Mouse (Mus musculus) cerebellum, postnatal 25 days (tissue): ENCODE measurements around the gene Zbtb20.

Experiments used
- DNase-seq, 2 experiments: peaks; one replicate each; pipeline ENCODE4 v3.0.0; 2021; ENCODE audit warnings: mixed read lengths in 2 of 2

Gene Zbtb20

GRCm38 (mm10) chr16:43080923-43081702, 205.4 kb downstream of the Zbtb20 start:
- DNase-seq: peak; percentile 42 to 54

- DNase-seq: peak in 1 of 2 experiments; percentile 11
Measured at GRCm38 (mm10) chr16:43081995-43082394, 206.3 kb downstream of the Zbtb20 start.

DNA sequence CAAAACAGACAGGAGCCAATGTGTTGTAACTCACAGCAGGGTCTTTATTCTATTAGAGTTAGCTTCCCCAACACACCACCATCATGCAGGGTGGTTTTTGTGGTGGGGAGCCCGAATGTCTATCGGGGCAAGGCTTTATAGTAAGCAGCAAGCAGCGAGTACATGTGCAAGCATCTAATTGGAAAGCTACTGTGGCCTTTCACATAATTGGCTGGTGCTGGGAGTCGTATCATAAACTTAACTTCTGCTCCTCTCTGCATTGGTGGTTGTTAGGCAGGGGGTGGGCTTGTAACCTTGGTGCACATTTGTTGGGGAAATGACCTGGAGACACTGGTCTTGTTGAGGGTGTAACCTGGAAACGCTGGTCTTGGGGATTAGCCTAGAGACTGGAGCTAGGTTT, 207.1 kb downstream of the Zbtb20 start:
- DNase-seq: no peak

DNA sequence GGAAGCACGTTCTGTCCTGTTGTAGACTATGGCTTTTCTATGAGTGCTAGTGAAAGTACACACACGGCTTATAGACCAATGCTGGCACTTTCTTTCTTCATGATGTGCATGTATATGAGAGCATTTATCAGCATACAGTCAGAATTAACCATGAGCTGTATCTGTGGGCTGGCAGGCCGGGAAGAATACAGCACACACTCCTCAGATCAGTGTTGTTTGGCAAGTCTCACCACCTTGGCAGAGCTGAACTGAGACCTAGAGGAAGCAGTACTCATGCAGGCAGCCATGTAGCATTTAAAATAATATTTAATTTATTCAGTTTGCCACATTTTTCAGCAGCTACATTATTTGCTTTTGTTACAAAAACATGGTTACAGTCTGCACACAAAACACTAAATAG, 214.5 kb downstream of the Zbtb20 start:
- peak; percentile 41 to 67 for DNase-seq

DNA sequence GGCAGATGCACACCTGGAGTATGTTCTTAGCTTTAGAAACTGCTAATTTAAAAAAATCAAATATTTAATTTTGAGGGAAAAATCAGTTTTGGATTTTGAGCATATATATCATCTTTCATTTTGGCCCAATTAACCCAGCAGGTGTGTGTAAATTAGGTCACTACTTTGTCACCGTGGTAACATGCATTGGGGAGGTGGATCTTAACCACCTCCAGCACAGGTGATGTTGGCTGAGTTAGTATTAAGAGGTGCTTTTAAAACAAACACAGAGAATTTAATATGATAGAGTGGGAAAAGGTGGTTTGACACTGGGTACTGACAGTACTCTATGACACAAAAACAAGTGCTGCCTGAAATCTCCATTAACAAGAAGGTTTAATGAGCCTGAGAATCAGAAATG, 218.5 kb downstream of the Zbtb20 start:
- DNase-seq: no peak

DNA sequence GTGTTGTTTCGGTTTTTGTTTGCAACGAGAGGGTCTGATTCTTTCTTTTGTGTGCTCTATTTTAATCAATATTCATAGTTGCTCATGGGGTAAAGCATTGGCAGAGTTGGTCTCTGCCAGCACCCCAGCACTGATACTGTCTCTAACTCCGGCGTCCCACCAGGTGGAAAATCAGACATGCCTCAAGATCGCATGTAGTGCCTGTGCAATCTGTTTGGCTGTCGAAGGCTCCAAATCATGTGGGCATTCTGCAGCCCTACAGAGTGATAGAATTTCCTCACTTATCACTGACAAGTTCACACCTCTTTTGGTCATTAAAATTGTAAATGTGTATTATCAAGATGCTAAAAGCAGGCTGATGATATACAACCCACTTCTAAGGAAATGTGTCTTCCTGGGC, 219.1 kb downstream of the Zbtb20 start:
- DNase-seq: peak; percentile 42 to 45

GRCm38 (mm10) chr16:43096040-43096439, 220.4 kb downstream of the Zbtb20 start:
- DNase-seq: no peak

DNA sequence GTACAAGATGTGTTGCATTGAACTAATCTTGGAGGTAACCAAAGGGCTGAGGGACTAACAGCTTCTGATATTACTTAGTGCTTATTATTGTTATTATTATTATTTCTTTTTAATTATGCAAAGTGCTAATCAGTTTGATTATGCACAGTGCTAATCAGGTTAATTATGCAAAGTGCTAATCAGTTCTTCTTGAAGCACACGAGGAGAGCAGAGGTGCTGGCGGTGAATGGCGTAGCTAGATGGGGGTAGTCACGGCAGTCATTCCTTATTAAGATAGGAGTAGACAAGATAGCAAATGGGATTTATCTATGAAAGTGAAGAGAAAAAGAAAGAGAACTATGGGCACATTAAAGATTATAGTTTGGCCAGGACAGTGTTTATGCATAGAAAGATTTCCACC, 222.5 kb downstream of the Zbtb20 start:
- no peak for DNase-seq

DNA sequence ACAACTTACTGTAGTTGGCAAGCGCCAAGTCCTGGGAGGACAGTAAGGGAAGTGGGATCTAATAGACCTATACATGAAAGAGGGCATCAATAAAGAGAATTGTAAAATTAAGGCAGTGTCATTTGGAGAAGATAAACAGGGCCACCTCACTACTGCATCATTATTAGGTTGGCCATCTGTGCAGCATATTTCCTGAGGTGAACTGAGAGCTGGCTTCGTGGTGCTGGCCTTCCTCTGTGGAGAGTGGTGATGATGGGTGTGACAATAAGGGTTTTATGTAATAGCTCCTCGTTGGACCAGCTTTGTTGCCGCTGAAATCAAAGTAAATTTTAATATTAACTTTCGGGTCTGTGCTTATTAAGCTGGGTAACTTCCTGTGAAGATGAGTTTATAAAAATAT, 223.0 kb downstream of the Zbtb20 start:
- DNase-seq: peak in 1 of 2 experiments; percentile 24

GRCm38 (mm10) chr16:43111288-43111687, 235.6 kb downstream of the Zbtb20 start:
- DNase-seq: peak in 1 of 2 experiments; percentile 29

DNA sequence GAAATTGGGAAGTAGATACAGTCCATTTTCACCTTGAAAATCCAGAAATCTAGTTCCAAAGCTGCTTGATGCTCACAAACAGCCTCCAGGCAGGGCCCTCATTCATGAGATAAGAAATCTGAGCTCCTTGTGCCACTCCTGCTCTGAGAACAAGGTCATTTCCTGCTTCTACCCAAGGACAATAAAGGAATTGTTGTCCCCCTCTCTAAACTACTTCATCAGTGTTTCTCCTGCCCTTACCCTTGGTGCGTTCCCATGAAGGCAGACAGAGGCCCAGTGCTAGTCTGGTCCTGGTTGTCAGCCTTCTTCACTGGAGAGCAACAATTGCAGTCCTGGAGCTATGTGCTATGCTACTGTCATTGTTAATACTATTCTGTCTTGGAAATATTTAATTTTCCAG, 238.3 kb downstream of the Zbtb20 start:
- DNase-seq: no peak

GRCm38 (mm10) chr16:43129966-43130365, 254.3 kb downstream of the Zbtb20 start:
- peak; percentile 70 for DNase-seq

DNA sequence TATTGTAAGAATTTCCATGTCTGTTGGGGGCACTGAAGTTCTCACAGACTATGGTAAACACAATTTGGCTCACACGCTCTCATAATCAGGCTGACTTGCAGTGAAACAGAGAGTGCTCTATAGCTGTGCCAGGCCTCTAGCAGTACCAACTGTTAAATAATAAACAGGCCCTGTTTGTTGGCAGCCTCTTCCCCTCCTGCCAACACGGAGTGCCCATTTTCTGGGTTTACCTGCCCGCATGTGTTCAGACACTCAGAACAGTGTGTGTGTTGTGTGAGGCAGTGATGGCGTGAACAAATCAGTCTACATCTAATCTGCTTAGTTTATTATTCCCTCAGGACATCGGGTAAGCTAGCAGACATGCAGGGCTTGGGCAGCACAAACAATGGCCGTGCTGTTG, 254.9 kb downstream of the Zbtb20 start:
- DNase-seq: peak; percentile 80 to 82

- DNase-seq: no peak
Measured at GRCm38 (mm10) chr16:43131077-43131476, 255.4 kb downstream of the Zbtb20 start.

DNA sequence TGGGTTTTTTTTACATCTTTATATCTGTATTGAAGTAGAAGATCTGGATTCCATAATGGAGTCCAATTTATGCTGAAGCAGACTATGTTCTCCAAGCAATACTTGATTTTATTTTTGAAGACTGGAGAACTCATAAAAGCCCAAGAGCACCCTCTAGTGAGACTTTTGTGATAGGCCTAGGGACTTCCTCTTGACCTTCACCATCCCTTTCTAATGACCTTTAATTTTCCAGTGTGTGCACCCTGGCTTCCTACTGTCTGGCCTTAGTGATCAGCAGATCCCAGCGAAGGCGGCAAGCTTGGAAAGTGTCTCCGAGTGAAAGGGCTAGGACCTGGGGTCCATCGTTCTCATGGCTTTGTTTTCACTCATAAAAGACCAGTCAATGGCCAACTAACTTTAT, 292.8 kb downstream of the Zbtb20 start:
- peak in 1 of 2 experiments; percentile 17 for DNase-seq

DNA sequence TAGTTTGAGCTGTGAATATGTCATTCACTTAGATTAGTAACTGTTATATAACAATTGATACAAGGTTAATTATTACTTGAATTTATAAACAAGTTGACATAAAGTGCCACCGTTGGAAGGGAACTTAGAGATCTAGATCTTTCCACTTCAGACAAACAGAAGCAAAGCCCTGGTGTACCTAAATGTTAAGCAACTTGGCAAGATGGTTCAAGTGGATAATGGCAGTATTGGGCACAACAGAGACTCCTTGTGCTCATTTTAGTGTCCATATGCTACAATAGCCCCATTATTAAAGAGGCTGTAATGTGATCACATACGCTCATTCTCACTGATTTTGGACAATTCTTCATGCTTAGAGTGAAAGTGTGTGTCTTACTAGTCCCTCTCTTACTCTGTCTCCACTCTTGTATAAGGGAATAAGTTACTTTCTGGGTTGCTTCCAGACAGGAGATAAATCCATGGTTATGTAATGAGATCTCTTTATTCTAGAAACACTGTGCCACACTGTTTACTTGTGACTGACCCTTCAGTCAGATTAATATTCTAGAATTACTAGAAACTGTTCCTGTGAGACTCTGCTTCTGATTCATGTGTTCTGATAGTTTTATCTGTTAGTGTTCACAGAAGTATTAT, 293.7 kb downstream of the Zbtb20 start:
- DNase-seq: no peak

DNA sequence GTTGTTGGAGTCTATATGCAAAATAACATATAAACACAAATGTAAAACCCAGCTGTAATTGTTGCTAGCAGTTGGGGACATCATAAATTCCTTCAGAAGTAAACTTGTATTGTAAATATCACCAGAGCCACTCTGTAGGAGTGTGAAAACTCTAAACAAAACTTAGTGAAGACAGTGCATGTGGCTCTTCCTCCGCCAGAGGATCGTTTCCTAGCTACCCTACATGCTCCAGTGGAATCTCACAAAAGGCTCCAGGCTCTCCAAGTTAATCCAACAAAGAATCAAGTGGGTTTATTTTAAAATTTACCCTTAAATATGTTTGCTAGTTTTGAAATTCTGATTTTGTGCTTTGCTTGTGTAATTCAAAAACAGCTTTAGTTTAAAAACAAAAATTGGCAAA, 296.5 kb downstream of the Zbtb20 start:
- no peak for DNase-seq

GRCm38 (mm10) chr16:43172912-43173311, 297.2 kb downstream of the Zbtb20 start:
- DNase-seq: peak; percentile 73 to 83

DNA sequence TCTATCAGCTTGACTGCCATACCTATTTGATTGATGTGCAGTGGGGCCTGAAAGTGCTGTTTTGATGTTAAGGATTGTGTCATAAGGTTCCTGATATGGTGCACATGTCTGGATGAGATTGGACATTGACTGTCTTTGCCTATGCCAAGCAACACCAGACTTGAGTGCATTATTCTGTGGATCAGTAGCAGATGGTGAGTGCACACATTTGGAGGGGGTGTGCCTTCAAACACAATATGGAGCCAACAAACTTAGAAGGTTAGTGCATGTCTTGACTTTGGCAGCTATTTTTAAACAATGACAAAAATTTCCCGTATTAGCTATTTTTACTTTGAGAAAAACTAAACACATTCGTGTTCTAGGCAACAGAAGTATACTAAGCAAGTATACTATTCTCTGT, 299.1 kb downstream of the Zbtb20 start:
- peak in 1 of 2 experiments; percentile 19 for DNase-seq

DNA sequence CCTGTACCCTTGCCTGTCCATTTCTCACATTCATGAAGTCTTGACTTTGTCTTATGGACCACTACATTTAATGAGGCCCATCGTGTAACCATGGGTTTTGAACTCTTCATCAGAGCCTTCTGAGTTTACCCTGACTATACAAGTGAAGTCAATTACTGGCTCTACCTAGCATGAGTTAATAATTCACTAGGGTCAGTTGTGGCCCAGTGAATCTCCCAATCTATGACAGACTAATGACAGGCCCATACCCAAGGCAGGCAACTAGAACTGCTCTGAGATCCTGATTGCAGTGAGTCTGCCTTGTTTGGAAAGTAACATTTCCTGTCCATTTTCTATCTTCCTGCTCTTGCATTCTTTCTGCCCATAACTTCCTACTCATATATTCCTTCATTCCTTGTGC, 305.4 kb downstream of the Zbtb20 start:
- no peak for DNase-seq

GRCm38 (mm10) chr16:43190390-43190789, 314.7 kb downstream of the Zbtb20 start:
- DNase-seq: no peak

DNA sequence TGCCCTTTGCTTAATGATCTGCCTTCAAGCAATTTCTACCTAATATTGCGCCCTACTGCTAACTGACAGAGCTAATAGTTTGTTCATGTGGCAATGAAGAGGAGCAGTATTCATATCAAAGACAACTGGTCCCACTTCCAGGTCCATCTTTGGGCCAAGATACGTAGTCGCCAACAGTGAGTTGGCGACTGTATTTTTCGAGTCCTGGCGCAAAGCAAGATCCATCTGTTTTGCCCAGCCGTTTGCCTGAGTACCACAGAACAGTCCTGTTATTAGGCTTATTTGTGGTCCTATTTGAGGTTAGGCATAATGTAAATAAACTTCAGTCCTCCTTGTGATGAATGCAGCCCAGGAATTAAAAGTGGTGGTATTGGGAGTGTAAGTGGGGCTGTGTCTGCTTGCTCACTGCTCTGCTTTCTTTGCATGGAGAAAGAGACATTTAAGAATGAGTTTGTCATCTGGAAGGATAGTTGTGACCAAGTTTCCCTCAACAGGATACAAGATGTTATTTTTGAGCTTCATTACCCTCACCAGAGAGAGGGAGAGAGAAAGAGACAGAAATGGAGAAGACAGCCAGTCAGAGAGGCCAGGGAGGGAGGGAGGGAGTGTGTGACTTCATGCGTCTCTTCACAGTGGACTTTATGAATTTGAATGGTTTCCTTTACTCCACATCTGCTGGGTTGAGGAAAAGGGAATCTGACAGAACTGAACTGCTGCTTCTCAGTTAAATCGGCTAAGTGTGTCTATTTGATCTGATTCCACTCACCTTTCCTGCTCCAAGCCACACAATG, 315.6 kb downstream of the Zbtb20 start:
- peak; percentile 75 to 78 for DNase-seq

- no peak for DNase-seq
Measured at GRCm38 (mm10) chr16:43193631-43194239, 318.1 kb downstream of the Zbtb20 start.
